In the genomic region with DNA sequence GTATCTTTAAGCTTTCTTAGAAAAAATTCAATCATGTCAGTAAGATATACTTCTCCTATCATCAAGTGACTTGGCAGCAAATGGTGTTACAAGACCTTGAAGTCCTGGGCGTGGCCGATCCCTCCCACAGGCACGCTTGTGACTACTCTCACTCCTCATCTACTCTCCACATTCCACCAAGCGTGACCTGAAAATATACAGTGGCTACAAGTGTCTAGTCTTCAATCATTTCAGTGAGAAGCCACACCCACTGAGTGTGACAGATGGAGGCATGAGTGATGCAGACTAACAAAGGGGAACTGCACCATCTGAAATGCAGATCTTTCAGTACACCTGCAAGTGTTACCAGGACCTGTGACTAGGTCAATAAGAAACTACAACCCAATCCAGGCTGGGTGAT, we compare ENCODE assay signal across 20 mouse cellular contexts.
DNase-seq lines count a peak whose midpoint lies in the region; ATAC-seq lines count a peak whose summit lies in the region.
"Had no signal": no experiment of that assay in that cellular context is flagged by ENCODE, and none has a peak within 500 bp of the region (broad histone marks: within the 10 kb centered on the region; RNA-seq: fewer than 3 reads in every experiment).

No protein-coding gene starts in this region.

- DNase-seq in ovary, adult 18-20 months (ENCODE audit: low spot score), result peak; percentile 13
- no peak for DNase-seq in ovary, postnatal 10 days (ENCODE audit: low spot score)
- DNase-seq in adrenal gland, postnatal 14 days, result peak; percentile 48
- peak; percentile 47 for DNase-seq in lung, postnatal 10 days
- peak; percentile 62 for DNase-seq in splenic B cell, adult 2 months (ENCODE audit: low read depth, low spot score)
- no peak for DNase-seq in gastrocnemius, adult 18-20 months (ENCODE audit: low spot score)
- DNase-seq: cerebellum, adult 2 months; gastrocnemius, adult 2 months; kidney, adult 8-10 months; kidney, postnatal 36 days; layer of hippocampus, postnatal 36 days had no signal

- no peaks in the 10 kb centered on the region for H3K27me3 ChIP-seq in splenic B cell, adult 2 months (ENCODE audit: control insufficient read depth, insufficient read depth, low read length, poor library complexity, severe bottlenecking)
- H3K27me3 ChIP-seq in hindbrain, embryonic 13.5 days, result peaks cover 5% of the 10 kb centered on the region; the same call in 1 of the 2 replicates
- H3K27me3 ChIP-seq in liver, embryonic 12.5 days (replicated peaks), result 0 out of 2 replicates have a peak, but pooled peaks cover 2% of the 10 kb centered on the region
- H3K27me3 ChIP-seq: embryonic facial prominence, embryonic 15.5 days; neural tube, embryonic 13.5 days had no signal

- H3K36me3 ChIP-seq in splenic B cell, adult 2 months (ENCODE audit: control insufficient read depth, insufficient read depth, low read length, poor library complexity, severe bottlenecking), result no peaks in the 10 kb centered on the region
- no peaks in the 10 kb centered on the region for H3K36me3 ChIP-seq in hindbrain, embryonic 13.5 days
- no peaks in the 10 kb centered on the region for H3K36me3 ChIP-seq in liver, embryonic 12.5 days
- H3K36me3 ChIP-seq: embryonic facial prominence, embryonic 15.5 days; limb, embryonic 12.5 days; liver, embryonic 15.5 days; midbrain, embryonic 10.5 days; neural tube, embryonic 13.5 days had no signal

- no peaks in the 10 kb centered on the region for H3K4me1 ChIP-seq in hindbrain, embryonic 13.5 days (replicated peaks)
- no peaks in the 10 kb centered on the region for H3K4me1 ChIP-seq in liver, embryonic 12.5 days
- H3K4me1 ChIP-seq: embryonic facial prominence, embryonic 15.5 days; limb, embryonic 12.5 days; liver, embryonic 15.5 days; midbrain, embryonic 10.5 days; neural tube, embryonic 13.5 days had no signal

- no peak for ATAC-seq in hindbrain, embryonic 13.5 days (ENCODE audit: low FRiP score)
- no peak for ATAC-seq in liver, embryonic 12.5 days
- ATAC-seq: forebrain, embryonic 14.5 days; hindbrain, embryonic 16.5 days had no signal

- no peak overlapping the region for H3K4me3 ChIP-seq in hindbrain, embryonic 13.5 days
- H3K4me3 ChIP-seq in liver, embryonic 12.5 days, result no peak overlapping the region
- H3K4me3 ChIP-seq: embryonic facial prominence, embryonic 15.5 days; gastrocnemius, adult 2 months; limb, embryonic 12.5 days; liver, embryonic 15.5 days; midbrain, embryonic 10.5 days; neural tube, embryonic 13.5 days had no signal

- H3K9ac ChIP-seq in hindbrain, embryonic 13.5 days, result no peak overlapping the region
- no peak overlapping the region for H3K9ac ChIP-seq in liver, embryonic 12.5 days
- H3K9ac ChIP-seq: embryonic facial prominence, embryonic 15.5 days; limb, embryonic 12.5 days; liver, embryonic 15.5 days; neural tube, embryonic 13.5 days had no signal

- no peak overlapping the region for H3K27ac ChIP-seq in hindbrain, embryonic 13.5 days
- no peak overlapping the region for H3K27ac ChIP-seq in liver, embryonic 12.5 days
- H3K27ac ChIP-seq: embryonic facial prominence, embryonic 15.5 days; gastrocnemius, adult 2 months; limb, embryonic 12.5 days; liver, embryonic 15.5 days; midbrain, embryonic 10.5 days; neural tube, embryonic 13.5 days had no signal

- WGBS in hindbrain, embryonic 13.5 days, result 81% methylated on average over 4 of the region's 4 CpGs
- 64% methylated on average over 4 of the region's 4 CpGs for WGBS in liver, embryonic 12.5 days (ENCODE audit: insufficient replicate concordance)

- H3K9me3 ChIP-seq in hindbrain, embryonic 13.5 days, result no peaks in the 10 kb centered on the region
- H3K9me3 ChIP-seq in liver, embryonic 12.5 days (replicated peaks), result no peaks in the 10 kb centered on the region
- H3K9me3 ChIP-seq: embryonic facial prominence, embryonic 15.5 days; limb, embryonic 12.5 days; liver, embryonic 15.5 days; midbrain, embryonic 10.5 days; neural tube, embryonic 13.5 days had no signal

- H3K4me2 ChIP-seq in hindbrain, embryonic 13.5 days, result no peak overlapping the region
- H3K4me2 ChIP-seq in liver, embryonic 12.5 days, result no peak overlapping the region
- H3K4me2 ChIP-seq: embryonic facial prominence, embryonic 15.5 days; limb, embryonic 12.5 days; liver, embryonic 15.5 days; neural tube, embryonic 13.5 days had no signal

Comparison
In these comparisons a context has a peak if more than half of its experiments do, and no peak if none do; other contexts are left out.
1. DNase-seq: peak in ovary, adult 18-20 months (single experiment), adrenal gland, postnatal 14 days (single experiment), lung, postnatal 10 days (single experiment) and splenic B cell, adult 2 months (single experiment); none in ovary, postnatal 10 days (single experiment) and gastrocnemius, adult 18-20 months (single experiment).